Comparison of ENCODE assay signal across 19 mouse cellular contexts in genomic region chr2:93944099-93944498, GRCm38 (mm10). TPM values are rescaled to one million over a fixed set of nuclear protein-coding genes. Genes with fewer than 3 reads are reported as not detected.
DNase-seq lines count a peak whose midpoint lies in the region; ATAC-seq and TF ChIP-seq lines count a peak whose summit lies in the region.
"Had no signal": no experiment of that assay in that cellular context is flagged by ENCODE, and none has a peak within 500 bp of the region (broad histone marks: within the 10 kb centered on the region; RNA-seq: fewer than 3 reads in every experiment).

No protein-coding gene starts in this region.

- H3K4me1 ChIP-seq in kidney, postnatal 0 days (replicated peaks; ENCODE audit: insufficient read depth, low read length) = no peaks in the 10 kb centered on the region
- no peaks in the 10 kb centered on the region for H3K4me1 ChIP-seq in thymus, adult 2 months (replicated peaks; ENCODE audit: control insufficient read depth, insufficient read depth, low read length)
- H3K4me1 ChIP-seq in MEL (ENCODE audit: control insufficient read depth in 1 of 2, insufficient read depth in 2 of 2, low read length in 2 of 2) = no peaks in the 10 kb centered on the region
- H3K4me1 ChIP-seq: liver, embryonic 13.5 days had no signal

- peak; percentile 22 for TF ChIP-seq RAD21 in MEL (IDR thresholded peaks at IDR 0.05; ENCODE audit: low read depth, low read length)

- no peak for TF ChIP-seq EP300 in MEL (IDR thresholded peaks at IDR 0.05; ENCODE audit: low read depth in 1 of 2, low read length in 2 of 2)

- no peak for DNase-seq in kidney, postnatal 0 days (ENCODE audit: low spot score)
- DNase-seq in kidney, postnatal 10 days = no peak
- DNase-seq in thymus, postnatal 14 days = peak; percentile 17
- no peak for DNase-seq in thymus, adult 2 months
- peak; percentile 36 for DNase-seq in MEL (ENCODE audit: low read depth, low spot score)
- DNase-seq in adrenal gland, adult 2 months = no peak
- DNase-seq in heart, postnatal 10 days = no peak
- DNase-seq: adrenal gland, postnatal 36 days; cerebellum, adult 18-20 months; embryo, embryonic 11 days; liver, embryonic 13.5 days; spleen, adult 18-20 months had no signal

- WGBS in kidney, postnatal 0 days = 79% methylated on average over 2 of the region's 2 CpGs
- WGBS in thymus, adult 2 months = 96% methylated on average over 2 of the region's 2 CpGs

- no peak overlapping the region for H3K4me2 ChIP-seq in kidney, postnatal 0 days (ENCODE audit: low read length)
- H3K4me2 ChIP-seq: liver, embryonic 13.5 days had no signal

- no peak overlapping the region for H3K27ac ChIP-seq in kidney, postnatal 0 days
- no peak overlapping the region for H3K27ac ChIP-seq in thymus, adult 2 months (ENCODE audit: control insufficient read depth, insufficient read depth, low read length)
- no peak overlapping the region for H3K27ac ChIP-seq in MEL (ENCODE audit: control insufficient read depth, low read depth, low read length)
- H3K27ac ChIP-seq: liver, embryonic 13.5 days had no signal

- no peak for ATAC-seq in kidney, postnatal 0 days (replicated peaks; ENCODE audit: low FRiP score, low read depth)
- ATAC-seq: midbrain, embryonic 16.5 days had no signal

- H3K27me3 ChIP-seq in kidney, postnatal 0 days (ENCODE audit: insufficient read depth, low read length) = no peaks in the 10 kb centered on the region
- no peaks in the 10 kb centered on the region for H3K27me3 ChIP-seq in thymus, adult 2 months (ENCODE audit: control insufficient read depth, insufficient read depth, low read length)
- peaks cover 2 to 10% of the 10 kb centered on the region in 2 experiments for H3K27me3 ChIP-seq in MEL (ENCODE audit: control insufficient read depth in 1 of 2, insufficient read depth in 2 of 2, low read length in 2 of 2)
- H3K27me3 ChIP-seq: liver, embryonic 13.5 days had no signal

- no peaks in the 10 kb centered on the region for H3K79me2 ChIP-seq in MEL (ENCODE audit: control insufficient read depth, insufficient read depth, low read length, poor library complexity)

- intact Hi-C loops in heart, postnatal 10 days (cut with DNase I) = no loop called here

- peak; percentile 34; the same call in 1 of the 2 replicates for TF ChIP-seq CTCF in kidney, postnatal 0 days (IDR thresholded peaks at IDR 0.05; ENCODE audit: low read depth)
- no peak for TF ChIP-seq CTCF in thymus, adult 2 months (IDR thresholded peaks at IDR 0.05; ENCODE audit: borderline replicate concordance, control insufficient read depth, extremely low read depth, insufficient read depth, low read length, poor library complexity)
- peak; percentile 44 to 60 (median 54) for TF ChIP-seq CTCF in MEL (IDR thresholded peaks at IDR 0.05 in 2 of 3, conservative IDR thresholded peaks at IDR 0.05 in 1 of 3; ENCODE audit: control insufficient read depth in 1 of 3, insufficient read depth in 1 of 3, low read depth in 2 of 3, low read length in 3 of 3, poor library complexity in 1 of 3, severe bottlenecking in 1 of 3)

- TF ChIP-seq POLR2A in thymus, adult 2 months (IDR thresholded peaks at IDR 0.05; ENCODE audit: control insufficient read depth, extremely low read depth, insufficient read depth, low read length, poor library complexity) = no peak
- no peak for TF ChIP-seq POLR2A in MEL (IDR thresholded peaks at IDR 0.05; ENCODE audit: control insufficient read depth in 1 of 2, insufficient read depth in 1 of 2, low read depth in 1 of 2, low read length in 2 of 2, poor library complexity in 1 of 2)

- H3K4me3 ChIP-seq in kidney, postnatal 0 days (replicated peaks; ENCODE audit: low read depth, low read length) = no peak overlapping the region
- no peak overlapping the region for H3K4me3 ChIP-seq in thymus, adult 2 months (ENCODE audit: control insufficient read depth, insufficient read depth, low read length)
- no peak overlapping the region for H3K4me3 ChIP-seq in MEL (ENCODE audit: control insufficient read depth in 1 of 2, insufficient read depth in 1 of 2, low read depth in 2 of 2, low read length in 2 of 2)
- H3K4me3 ChIP-seq: erythroblast, embryonic 14.5 days; liver, embryonic 13.5 days had no signal

- H3K9me3 ChIP-seq in kidney, postnatal 0 days (replicated peaks; ENCODE audit: low read length) = no peaks in the 10 kb centered on the region
- no peaks in the 10 kb centered on the region for H3K9me3 ChIP-seq in MEL (replicated peaks; ENCODE audit: insufficient read depth, low read length)
- H3K9me3 ChIP-seq: liver, embryonic 13.5 days had no signal

- H3K36me3 ChIP-seq in kidney, postnatal 0 days (ENCODE audit: insufficient read depth, low read length) = no peaks in the 10 kb centered on the region
- no peaks in the 10 kb centered on the region for H3K36me3 ChIP-seq in thymus, adult 2 months (ENCODE audit: control insufficient read depth, insufficient read depth, low read length)
- H3K36me3 ChIP-seq in MEL (ENCODE audit: control insufficient read depth in 1 of 2, insufficient read depth in 2 of 2, low read length in 2 of 2) = no peaks in the 10 kb centered on the region
- H3K36me3 ChIP-seq: liver, embryonic 13.5 days had no signal

- H3K9ac ChIP-seq in kidney, postnatal 0 days (ENCODE audit: low read depth, low read length) = no peak overlapping the region
- no peak overlapping the region for H3K9ac ChIP-seq in MEL (ENCODE audit: control insufficient read depth, low read depth, low read length, poor library complexity, severe bottlenecking)
- H3K9ac ChIP-seq: liver, embryonic 13.5 days had no signal

TF ChIP-seq in MEL, 35 proteins besides CTCF, POLR2A, EP300 and RAD21:
- peak; percentile 26; the same call in 1 of the 2 replicates for TF ChIP-seq ZC3H11A (IDR thresholded peaks at IDR 0.05; ENCODE audit: low read depth, low read length)
- peak; percentile 48 for TF ChIP-seq SMC3 (IDR thresholded peaks at IDR 0.05; ENCODE audit: low read depth, low read length)
- TF ChIP-seq MYC (IDR thresholded peaks at IDR 0.05; ENCODE audit: low read depth, low read length) = no peak

RNA-seq across cellular contexts. Expression of gene Gm13889, which starts 12.9 kb away (rescaled TPM):
- 22.2 and 24.8 TPM in 2 replicates for polyA plus RNA-seq in kidney, postnatal 0 days (2015; fragmentation: Nextera tagmentation; extraction: Ambion mirVana)
- 7.4 and 8.6 TPM in 2 replicates for polyA plus RNA-seq in thymus, adult 2 months (2012; rRNA removed)
- total RNA-seq in MEL (2012; rRNA removed) = not detected in 2 replicates
- polyA plus RNA-seq in MEL (2012; ENCODE audit: insufficient read depth in 1 of 2, insufficient read length in 2 of 2, low read depth in 1 of 2, low replicate concordance in 2 of 2, missing spikeins in 1 of 2) = not detected
- total RNA-seq in adrenal gland, adult 2 months (2021) = 10 to 100 TPM; 38.1 to 50.3 TPM
- polyA plus RNA-seq in adrenal gland, adult 2 months (2012; rRNA removed) = 62.0 and 80.6 TPM in 2 replicates
- total RNA-seq in heart, postnatal 10 days (2021) = 10 to 100 TPM; 25.3 to 29.4 TPM

RNA-seq across cellular contexts. Expression of gene Gm27027, which starts 52.1 kb away (rescaled TPM):
- polyA plus RNA-seq in kidney, postnatal 0 days (2015; fragmentation: Nextera tagmentation; extraction: Ambion mirVana) = not detected in 2 replicates
- polyA plus RNA-seq in thymus, adult 2 months (2012; rRNA removed) = not detected in 2 replicates
- total RNA-seq in MEL (2012; rRNA removed) = not detected in 2 replicates
- polyA plus RNA-seq in MEL (2012; ENCODE audit: insufficient read depth in 1 of 2, insufficient read length in 2 of 2, low read depth in 1 of 2, low replicate concordance in 2 of 2, missing spikeins in 1 of 2) = not detected
- total RNA-seq in adrenal gland, adult 2 months (2021) = not detected
- polyA plus RNA-seq in adrenal gland, adult 2 months (2012; rRNA removed) = not detected in 2 replicates
- 1 to 10 TPM in 1 of 2 experiments, not detected in 1; 1.0 TPM for total RNA-seq in heart, postnatal 10 days (2021)
- total RNA-seq: adrenal gland, postnatal 36 days; gastrocnemius, postnatal 4 days; left cerebral cortex, adult 8-10 months had no signal
- polyA plus RNA-seq: erythroblast, embryonic 14.5 days; heart, postnatal 0 days; large intestine, adult 2 months; liver, embryonic 13.5 days; midbrain, embryonic 16.5 days; neural tube, embryonic 14.5 days had no signal

Comparison
In these comparisons a context has a peak if more than half of its experiments do, and no peak if none do; other contexts are left out.
1. DNase-seq: peak in thymus, postnatal 14 days (single experiment) and MEL (single experiment); none in kidney, postnatal 0 days (single experiment), kidney, postnatal 10 days (single experiment), thymus, adult 2 months (single experiment), adrenal gland, adult 2 months (single experiment) and heart, postnatal 10 days (0 of 2).